Mouse (Mus musculus) kidney, embryonic 16.5 days (tissue): ENCODE results near the gene Pi4k2a. TPM values are rescaled to one million over a fixed set of nuclear protein-coding genes. Genes with fewer than 3 reads are reported as not detected.

Experiments used
- ATAC-seq: fragments of 200-750 bp; cut with Nextera tagmentation; 2 replicates; pipeline ENCODE4 v1.8.0; 2017; ENCODE audit warnings: moderate TSS enrichment; ENCODE audit not compliant: low FRiP score, low TSS enrichment
- H3K27ac ChIP-seq: fragments of 300-500 bp; sonication (generic); 2 replicates; pipeline ENCODE4 v1.5.1; 2014; ENCODE audit warnings: low read length
- H3K27me3 ChIP-seq: fragments of 300-500 bp; sonication (generic); 2 replicates; pipeline ENCODE4 v1.6.1; 2014; ENCODE audit warnings: low read length, control low read depth, mixed read lengths; ENCODE audit not compliant: insufficient read depth
- H3K36me3 ChIP-seq: fragments of 300-500 bp; sonication (generic); 2 replicates; pipeline ENCODE4 v1.6.1; 2014; ENCODE audit warnings: low read length, control low read depth, mixed read lengths; ENCODE audit not compliant: insufficient read depth
- H3K4me1 ChIP-seq: fragments of 300-500 bp; sonication (generic); 2 replicates; pipeline ENCODE4 v1.6.1; 2014; ENCODE audit warnings: low read length, control low read depth, mixed read lengths; ENCODE audit not compliant: insufficient read depth
- H3K4me2 ChIP-seq: fragments of 300-500 bp; sonication (generic); replicated peaks from 2 replicates; pipeline ENCODE4 v1.6.1; 2014; ENCODE audit warnings: low read depth, low read length
- H3K4me3 ChIP-seq: fragments of 300-500 bp; sonication (generic); 2 replicates; pipeline ENCODE4 v1.5.1; 2014; ENCODE audit warnings: mild to moderate bottlenecking, low read length
- H3K9ac ChIP-seq: fragments of 300-500 bp; sonication (generic); replicated peaks from 2 replicates; pipeline ENCODE4 v1.6.1; 2014; ENCODE audit warnings: low read length
- H3K9me3 ChIP-seq: fragments of 300-500 bp; sonication (generic); 2 replicates; pipeline ENCODE4 v1.6.1; 2016; ENCODE audit warnings: low read length, control low read depth
- WGBS: fragments of 180-500 bp; shearing (Covaris S2); extraction: QIAGEN DNeasy Blood & Tissue Kit; methylation state at CpG from one replicate; pipeline ENCODE4 v1.1.7; 2014; 5-methylcytosine and 5-hydroxymethylcytosine counted together
- polyA plus RNA-seq: library from polyadenylated mRNA; unstranded; fragments of >200 nt; fragmentation: Nextera tagmentation; extraction: Ambion mirVana; gene quantifications from 2 replicates; pipeline ENCODE4 v1.2.1, GENCODE M21; 2015

The Pi4k2a gene
- polyA plus RNA-seq, 1 experiment from 2014 or later, result 15.3 TPM

DNA sequence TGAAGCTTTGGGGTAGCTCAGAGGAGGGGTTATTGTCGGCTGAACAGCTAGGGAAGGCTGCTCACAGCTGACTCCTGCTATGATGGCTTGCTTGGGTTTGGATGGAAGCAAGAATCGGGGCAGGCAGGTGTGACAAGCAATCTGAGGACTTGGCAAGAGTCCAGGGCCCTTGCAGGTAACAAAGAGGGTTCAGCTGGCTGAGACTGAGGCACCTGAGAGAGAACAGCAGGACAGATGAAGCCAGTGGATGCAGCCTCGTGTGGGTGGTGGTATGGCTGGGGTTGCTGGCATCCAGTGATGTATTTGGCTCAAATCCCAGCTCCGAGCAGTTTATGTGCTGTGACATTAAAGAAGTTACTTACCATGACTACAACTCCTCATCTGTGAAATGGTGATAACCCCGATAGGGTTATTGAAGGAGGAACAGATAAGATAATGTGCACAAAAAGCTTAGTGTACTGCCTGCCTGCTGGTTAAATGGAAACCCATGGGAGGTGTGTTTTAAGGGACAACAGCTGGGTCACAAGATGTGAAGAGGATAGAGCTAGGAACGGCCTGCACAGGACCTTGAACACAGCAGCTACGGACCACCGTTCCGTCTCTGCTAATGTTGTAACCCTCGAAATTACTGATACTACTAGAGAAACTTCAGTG, 79.2 kb downstream of the Pi4k2a start:
- peak; percentile 47 for ATAC-seq
- H3K36me3 ChIP-seq, result no peaks in the 10 kb centered on the region
- no peaks in the 10 kb centered on the region for H3K9me3 ChIP-seq
- peaks cover 27% of the 10 kb centered on the region for H3K4me1 ChIP-seq
- peak overlapping the region; percentile 51 for H3K27ac ChIP-seq
- H3K4me3 ChIP-seq, result no peak overlapping the region
- H3K9ac ChIP-seq, result no peak overlapping the region
- H3K4me2 ChIP-seq, result peak overlapping the region; percentile 91
- H3K27me3 ChIP-seq, result peaks cover 8% of the 10 kb centered on the region; the same call in 1 of the 2 replicates
- 60% methylated on average over 10 of the region's 10 CpGs for WGBS

- Histone ChIP-seq H3K4me1 (peaks cover 27% of the 10 kb centered on the region), H3K4me2 (peak overlapping the region; percentile 91), H3K9me3 (no peaks in the 10 kb centered on the region), H3K27ac (peak overlapping the region; percentile 51), H3K9ac (peak overlapping the region; percentile 90), H3K27me3 (peaks cover 8% of the 10 kb centered on the region; the same call in 1 of the 2 replicates), H3K4me3 (peak overlapping the region; percentile 96), H3K36me3 (no peaks in the 10 kb centered on the region)
- WGBS, result 2% methylated on average over 49 of the region's 56 CpGs
- ATAC-seq, result peak; percentile 84
These were observed 80.0 kb downstream of the Pi4k2a start for GRCm38 (mm10) chr19:42170025-42170969.

Other genes starting within 250 kb of the Pi4k2a start
- 3.7 and 4.7 TPM in 2 replicates for gene Frat2, start 242.3 kb upstream of the Pi4k2a start, polyA plus RNA-seq
- 16.9 and 18.8 TPM in 2 replicates for gene Rrp12, start 194.3 kb upstream of the Pi4k2a start, polyA plus RNA-seq
- 823 and 859 TPM in 2 replicates for gene Pgam1, start 178.5 kb upstream of the Pi4k2a start, polyA plus RNA-seq
- 74.0 and 78.8 TPM in 2 replicates for gene Exosc1, start 157.0 kb upstream of the Pi4k2a start, polyA plus RNA-seq
- 89.1 and 94.4 TPM in 2 replicates for gene Zdhhc16, start 157.0 kb upstream of the Pi4k2a start, polyA plus RNA-seq
- gene Mms19, start 109.3 kb upstream of the Pi4k2a start, polyA plus RNA-seq, result 41.1 and 45.6 TPM in 2 replicates
- 35.9 and 37.8 TPM in 2 replicates for gene Ubtd1, start 108.7 kb upstream of the Pi4k2a start, polyA plus RNA-seq
- not detected in 2 replicates for gene Ankrd2, start 54.5 kb upstream of the Pi4k2a start, polyA plus RNA-seq
- 30.4 and 35.0 TPM in 2 replicates for gene Hoga1, start 44.9 kb upstream of the Pi4k2a start, polyA plus RNA-seq
- 0.60 and 0.71 TPM in 2 replicates for gene 4933411K16Rik, start 38.2 kb upstream of the Pi4k2a start, polyA plus RNA-seq
- gene Morn4, start 4.1 kb upstream of the Pi4k2a start, polyA plus RNA-seq, result 32.7 and 35.2 TPM in 2 replicates
- gene Avpi1, start 38.6 kb downstream of the Pi4k2a start, polyA plus RNA-seq, result 24.9 and 30.7 TPM in 2 replicates
- 8.6 and 8.7 TPM in 2 replicates for gene Marveld1, start 56.9 kb downstream of the Pi4k2a start, polyA plus RNA-seq
- 33.2 and 35.1 TPM in 2 replicates for gene Zfyve27, start 73.5 kb downstream of the Pi4k2a start, polyA plus RNA-seq
- 0.92 and 1.1 TPM in 2 replicates for gene Sfrp5, start 111.8 kb downstream of the Pi4k2a start, polyA plus RNA-seq
- 0.05 and 0.12 TPM in 2 replicates for gene Golga7b, start 157.1 kb downstream of the Pi4k2a start, polyA plus RNA-seq